Mouse (Mus musculus) thymus, postnatal 36 days (tissue): Measurements from ENCODE around the gene Rnf187.

Experiments used
- DNase-seq, 2 experiments: peaks; one replicate each; pipeline ENCODE4 v3.0.0; 2022; ENCODE audit warnings: mixed read lengths in 2 of 2

Gene Rnf187

GRCm38 (mm10) chr11:58894456-58894855 lies 44.3 kb downstream of the Rnf187 start:
- peak; percentile 52 to 70 for DNase-seq

DNA sequence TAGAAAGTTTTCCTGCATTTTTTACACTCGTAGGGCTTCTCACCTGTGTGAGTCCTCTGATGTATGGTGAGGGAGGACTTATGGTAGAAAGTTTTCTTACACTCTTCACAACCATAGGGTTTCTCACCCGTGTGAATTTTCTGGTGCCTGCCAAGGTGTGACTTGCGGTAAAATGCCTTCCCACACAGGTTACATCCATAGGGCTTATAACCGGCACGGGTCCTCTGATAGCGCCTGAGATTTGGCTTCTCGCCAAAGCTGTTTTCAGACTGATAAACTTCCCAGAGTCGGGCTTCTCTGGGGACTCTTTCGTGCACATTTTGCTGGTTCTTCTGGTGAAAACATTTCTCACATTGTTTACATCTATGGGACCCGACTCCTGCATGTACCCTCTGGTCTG lies 48.2 kb downstream of the Rnf187 start:
- DNase-seq: no peak

- DNase-seq: peak; percentile 82 to 91
These were observed 55.0 kb downstream of the Rnf187 start for GRCm38 (mm10) chr11:58883756-58884155.
